Mouse (Mus musculus) stomach, postnatal 0 days (tissue): ENCODE measurements around the gene Omt2b.

ENCODE experiments used
- CTCF ChIP-seq: IDR thresholded peaks from 2 replicates; pipeline ENCODE4 v1.5.1; 2016; ENCODE audit warnings: antibody characterized with exemption, low read depth, mild to moderate bottlenecking, moderate library complexity
- EP300 ChIP-seq: optimal IDR thresholded peaks from 2 replicates; pipeline ENCODE3; 2016; ENCODE audit warnings: antibody characterized with exemption

- no peak for TF ChIP-seq CTCF
- no peak for TF ChIP-seq EP300
Measured at GRCm38 (mm10) chr9:78314696-78315095, 12.7 kb upstream of the Omt2b start, which contains the start of gene Omt2a.
